Mouse (Mus musculus) left cerebral cortex, adult 2 months (tissue): ENCODE measurements around the gene Npas4. TPM values are rescaled to one million over a fixed set of nuclear protein-coding genes. Genes with fewer than 3 reads are reported as not detected.

Experiments used
- DNase-seq, 2 experiments: peaks; one replicate each; pipeline ENCODE4 v3.0.0; 2021 to 2022; ENCODE audit warnings: low spot score in 2 of 2, mixed read lengths in 1 of 2; ENCODE audit errors: extremely low spot score in 1 of 2
- H3K27ac ChIP-seq: fragments of 200-600 bp; 2 replicates; pipeline ENCODE4 v1.8.1; 2022
- H3K4me3 ChIP-seq: fragments of 200-600 bp; 2 replicates; pipeline ENCODE4 v1.8.1; 2022
- CTCF ChIP-seq: fragments of 200-600 bp; IDR thresholded peaks from 2 replicates; pipeline ENCODE4 v1.8.1; 2022; ENCODE audit warnings: antibody characterized with exemption, mild to moderate bottlenecking, moderate library complexity
- intact Hi-C: fragments of 180-260 bp; cut with DNase I; formaldehyde crosslinking; loops from one replicate; pipeline ENCODE4 v1.15.1; 2025
- total RNA-seq, 2 experiments: library from RNA; stranded (reverse); gene quantifications; 2 replicates each; pipeline ENCODE4 v1.2.3; 2021

The Npas4 gene
- total RNA-seq, 2 experiments from 2014 or later = 21.7 to 33.7 TPM

- Histone ChIP-seq H3K4me3 (no peak overlapping the region), H3K27ac (no peak overlapping the region)
- TF ChIP-seq CTCF = no peak
- intact Hi-C loops = no loop called here
- no peak for DNase-seq
Measured at GRCm38 (mm10) chr19:4937444-4938310, 52.4 kb downstream of the Npas4 start.

GRCm38 (mm10) chr19:4936896-4937295 lies 53.2 kb downstream of the Npas4 start:
- Histone ChIP-seq H3K27ac (no peak overlapping the region), H3K4me3 (no peak overlapping the region)
- DNase-seq = no peak
- no peak for TF ChIP-seq CTCF
- intact Hi-C loops = no loop called here

Other genes with a start within 250 kb of the Npas4 start
- gene Rbm4b, start 233.8 kb downstream of the Npas4 start, total RNA-seq = 10 to 100 TPM; 16.3 to 18.2 TPM
- gene Rbm4, start 196.4 kb downstream of the Npas4 start, total RNA-seq = 100 to 1,000 TPM in 1 of 2 experiments, 10 to 100 TPM in 1; 93.1 to 112 TPM
- gene Gm21992, start 178.7 kb downstream of the Npas4 start, total RNA-seq = 10 to 100 TPM; 22.0 to 25.5 TPM
- 10 to 100 TPM; 53.4 to 61.0 TPM for gene Rbm14, start 178.7 kb downstream of the Npas4 start, total RNA-seq
- gene Ccs, start 151.0 kb downstream of the Npas4 start, total RNA-seq = 10 to 100 TPM; 29.8 to 30.3 TPM
- 1 to 10 TPM; 2.0 to 2.6 TPM for gene Ccdc87, start 150.9 kb downstream of the Npas4 start, total RNA-seq
- gene Ctsf, start 135.2 kb downstream of the Npas4 start, total RNA-seq = 100 to 1,000 TPM; 102 to 107 TPM
- 1 to 10 TPM; 1.4 to 1.5 TPM for gene Actn3, start 112.4 kb downstream of the Npas4 start, total RNA-seq
- 10 to 100 TPM; 24.7 to 25.9 TPM for gene Zdhhc24, start 111.6 kb downstream of the Npas4 start, total RNA-seq
- gene Bbs1, start 83.7 kb downstream of the Npas4 start, total RNA-seq = 10 to 100 TPM; 40.0 to 48.1 TPM
- gene Dpp3, start 62.0 kb downstream of the Npas4 start, total RNA-seq = 10 to 100 TPM; 39.5 to 45.9 TPM
- gene Peli3, start 47.2 kb downstream of the Npas4 start, total RNA-seq = 10 to 100 TPM; 27.9 to 31.8 TPM
- 10 to 100 TPM; 52.7 to 55.3 TPM for gene Mrpl11, start 28.2 kb downstream of the Npas4 start, total RNA-seq
- 10 to 100 TPM; 16.6 to 16.7 TPM for gene Slc29a2, start 33.5 kb upstream of the Npas4 start, total RNA-seq
- 100 to 1,000 TPM; 109 to 131 TPM for gene B4gat1, start 48.5 kb upstream of the Npas4 start, total RNA-seq
- 1 to 10 TPM; 4.9 to 5.8 TPM for gene AC124502.3, start 48.6 kb upstream of the Npas4 start, total RNA-seq
- gene Brms1, start 51.0 kb upstream of the Npas4 start, total RNA-seq = 10 to 100 TPM; 26.9 to 28.8 TPM
- 10 to 100 TPM; 94.6 to 95.9 TPM for gene Rin1, start 60.2 kb upstream of the Npas4 start, total RNA-seq
- 1 to 10 TPM; 4.3 to 5.4 TPM for gene Cd248, start 77.8 kb upstream of the Npas4 start, total RNA-seq
- 100 to 1,000 TPM; 154 to 156 TPM for gene Tmem151a, start 95.2 kb upstream of the Npas4 start, total RNA-seq
- 10 to 100 TPM; 23.4 to 25.7 TPM for gene Yif1a, start 98.2 kb upstream of the Npas4 start, total RNA-seq
- gene Cnih2, start 108.2 kb upstream of the Npas4 start, total RNA-seq = 100 to 1,000 TPM; 214 to 247 TPM
- 100 to 1,000 TPM; 144 to 157 TPM for gene Rab1b, start 116.8 kb upstream of the Npas4 start, total RNA-seq
- gene Klc2, start 128.2 kb upstream of the Npas4 start, total RNA-seq = 100 to 1,000 TPM; 279 to 291 TPM